Mouse (Mus musculus) liver, embryonic 11.5 days (tissue): ENCODE results near the gene Ephb2. TPM values are rescaled to one million over a fixed set of nuclear protein-coding genes. Genes with fewer than 3 reads are reported as not detected.

ENCODE experiments used
- ATAC-seq: fragments of 200-750 bp; cut with Nextera tagmentation; replicated peaks from 2 replicates; pipeline ENCODE4 v1.8.0; 2017; ENCODE audit warnings: moderate number of reproducible peaks, mild to moderate bottlenecking, moderate TSS enrichment, moderate library complexity; ENCODE audit not compliant: low FRiP score
- DNase-seq: peaks from one replicate; pipeline ENCODE4 v3.0.0-alpha.2; 2017; ENCODE audit warnings: low spot score
- H3K27ac ChIP-seq: fragments of 300-500 bp; sonication (generic); 2 replicates; pipeline ENCODE4 v1.5.1; 2014; ENCODE audit warnings: mild to moderate bottlenecking, low read depth, low read length, control low read depth
- H3K27me3 ChIP-seq: fragments of 300-500 bp; sonication (generic); replicated peaks from 2 replicates; pipeline ENCODE4 v1.6.1; 2014; ENCODE audit warnings: low read length, mixed read lengths; ENCODE audit not compliant: control insufficient read depth, insufficient read depth
- H3K36me3 ChIP-seq: fragments of 300-500 bp; sonication (generic); 2 replicates; pipeline ENCODE4 v1.6.1; 2014; ENCODE audit warnings: mild to moderate bottlenecking, low read length, moderate library complexity, mixed read lengths; ENCODE audit not compliant: control insufficient read depth, insufficient read depth
- H3K4me1 ChIP-seq: fragments of 300-500 bp; sonication (generic); replicated peaks from 2 replicates; pipeline ENCODE4 v1.6.1; 2014; ENCODE audit warnings: low read length, mixed read lengths; ENCODE audit not compliant: control insufficient read depth, insufficient read depth
- H3K4me2 ChIP-seq: fragments of 300-500 bp; sonication (generic); 2 replicates; pipeline ENCODE4 v1.6.1; 2014; ENCODE audit warnings: mild to moderate bottlenecking, control low read depth, moderate library complexity
- H3K4me3 ChIP-seq: fragments of 300-500 bp; sonication (generic); 2 replicates; pipeline ENCODE4 v1.5.1; 2014; ENCODE audit warnings: low read depth, low read length, control low read depth
- H3K9ac ChIP-seq: fragments of 300-500 bp; sonication (generic); 2 replicates; pipeline ENCODE4 v1.6.1; 2014; ENCODE audit warnings: low read depth, low read length, control low read depth
- H3K9me3 ChIP-seq: fragments of 300-500 bp; sonication (generic); 2 replicates; pipeline ENCODE4 v1.6.1; 2016; ENCODE audit warnings: low read length, inconsistent platforms, mixed read lengths; ENCODE audit not compliant: control insufficient read depth
- WGBS: fragments of 180-500 bp; shearing (Covaris S2); extraction: QIAGEN DNeasy Blood & Tissue Kit; methylation state at CpG from one replicate; pipeline ENCODE4 v1.1.7; 2014; 5-methylcytosine and 5-hydroxymethylcytosine counted together
- polyA plus RNA-seq: library from polyadenylated mRNA; unstranded; fragments of >200 nt; fragmentation: Nextera tagmentation; extraction: Ambion mirVana; gene quantifications from 2 replicates; pipeline ENCODE4 v1.2.1, GENCODE M21; 2014

Gene Ephb2
- polyA plus RNA-seq, 1 experiment from 2014 or later = 5.1 TPM

DNA sequence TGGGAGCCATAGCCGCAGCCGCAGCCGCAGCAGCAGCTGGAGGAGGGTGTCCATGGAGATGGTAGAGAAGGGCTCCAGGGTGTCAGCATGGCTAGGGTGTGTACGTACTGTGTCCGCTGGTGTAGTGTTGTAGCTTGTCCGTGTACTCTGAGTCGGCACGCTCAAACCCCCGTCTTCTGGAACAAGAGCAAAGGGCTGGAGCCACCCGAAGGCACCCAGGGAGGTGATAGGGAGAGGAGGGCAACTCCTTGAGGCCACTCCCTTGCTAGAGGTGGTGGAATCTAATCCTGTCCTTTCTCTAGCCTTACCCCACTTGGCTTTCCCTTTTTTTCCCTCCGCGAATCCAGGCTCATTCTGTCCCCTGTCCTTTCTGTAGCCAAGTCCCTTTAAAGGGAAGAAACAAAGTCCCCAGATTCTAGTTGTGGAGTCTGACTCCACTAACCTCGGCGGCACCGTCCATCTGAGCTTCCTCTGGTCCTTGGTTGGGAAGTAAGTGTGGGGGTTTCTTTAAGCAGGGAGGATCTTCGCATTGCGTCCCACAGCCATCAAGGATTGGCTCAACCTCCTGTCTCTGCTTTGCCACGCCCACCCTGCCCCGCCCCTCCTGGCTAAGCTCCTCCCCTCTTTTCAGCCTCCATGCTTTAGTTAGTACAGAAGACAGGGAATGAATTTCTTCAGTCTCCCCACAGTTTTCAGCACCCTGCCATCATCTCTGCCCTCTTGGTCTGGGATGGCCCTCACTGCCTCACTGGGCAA is 163.3 kb downstream of the Ephb2 start:
- Histone ChIP-seq H3K27me3 (no peaks in the 10 kb centered on the region), H3K9me3 (no peaks in the 10 kb centered on the region), H3K36me3 (no peaks in the 10 kb centered on the region), H3K4me2 (no peak overlapping the region), H3K4me3 (no peak overlapping the region), H3K27ac (no peak overlapping the region), H3K4me1 (no peaks in the 10 kb centered on the region), H3K9ac (no peak overlapping the region)
- ATAC-seq (no peak), DNase-seq (no peak)
- 77% methylated on average over 19 of the region's 19 CpGs for WGBS

DNA sequence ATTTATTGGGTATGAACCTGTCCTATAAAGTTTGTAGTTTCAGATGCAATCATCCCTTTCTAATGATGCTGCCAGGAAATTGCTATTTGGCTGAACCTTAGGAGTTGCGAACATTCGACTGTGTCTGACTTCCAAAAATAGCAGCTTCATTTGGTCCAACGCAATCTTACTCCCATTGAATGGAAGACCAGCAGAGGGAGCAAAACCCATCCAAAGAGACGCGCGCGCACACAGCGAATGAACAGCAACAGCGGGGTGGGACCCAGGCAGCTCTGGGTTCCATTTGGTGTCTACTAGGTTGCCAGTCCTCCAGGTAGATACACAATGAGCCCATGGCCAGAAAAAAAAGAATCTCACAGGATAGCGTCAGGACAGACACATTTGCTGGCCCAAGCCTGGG is 168.0 kb downstream of the Ephb2 start:
- WGBS = 55% methylated on average over 10 of the region's 10 CpGs
- no peak for ATAC-seq
- DNase-seq = no peak

DNA sequence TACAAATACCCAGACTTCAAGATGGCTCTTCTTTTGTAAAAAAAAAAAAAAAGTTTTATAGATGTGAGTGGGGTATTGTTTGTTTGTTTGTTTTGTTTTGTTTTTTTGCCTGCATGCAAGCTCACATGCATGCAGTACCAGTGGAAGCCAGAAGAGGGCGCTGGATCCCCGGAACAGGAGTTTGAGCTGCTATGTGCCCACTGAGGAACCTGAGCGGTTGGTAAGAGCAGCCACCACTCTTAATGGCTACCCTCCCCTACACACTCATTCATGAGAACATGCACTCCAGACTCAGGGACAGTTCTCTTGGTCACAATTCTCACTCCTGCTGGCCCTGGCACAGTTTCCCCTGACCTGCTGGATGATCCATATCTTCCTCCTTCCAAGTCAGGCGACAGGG is 169.8 kb downstream of the Ephb2 start:
- DNase-seq (no peak), ATAC-seq (no peak)
- Histone ChIP-seq H3K4me1 (no peaks in the 10 kb centered on the region), H3K27me3 (no peaks in the 10 kb centered on the region), H3K36me3 (no peaks in the 10 kb centered on the region; the same call in 1 of the 2 replicates), H3K9me3 (no peaks in the 10 kb centered on the region), H3K27ac (no peak overlapping the region), H3K4me2 (no peak overlapping the region), H3K4me3 (no peak overlapping the region), H3K9ac (no peak overlapping the region)
- WGBS = 64% methylated on average over 4 of the region's 4 CpGs

More for the DNA sequence above, 168.0 kb downstream of the Ephb2 start:
- Histone ChIP-seq H3K4me3 (no peak overlapping the region), H3K9ac (no peak overlapping the region), H3K27ac (no peak overlapping the region), H3K4me1 (no peaks in the 10 kb centered on the region), H3K36me3 (no peaks in the 10 kb centered on the region; the same call in 1 of the 2 replicates), H3K4me2 (no peak overlapping the region), H3K9me3 (no peaks in the 10 kb centered on the region), H3K27me3 (no peaks in the 10 kb centered on the region)

DNA sequence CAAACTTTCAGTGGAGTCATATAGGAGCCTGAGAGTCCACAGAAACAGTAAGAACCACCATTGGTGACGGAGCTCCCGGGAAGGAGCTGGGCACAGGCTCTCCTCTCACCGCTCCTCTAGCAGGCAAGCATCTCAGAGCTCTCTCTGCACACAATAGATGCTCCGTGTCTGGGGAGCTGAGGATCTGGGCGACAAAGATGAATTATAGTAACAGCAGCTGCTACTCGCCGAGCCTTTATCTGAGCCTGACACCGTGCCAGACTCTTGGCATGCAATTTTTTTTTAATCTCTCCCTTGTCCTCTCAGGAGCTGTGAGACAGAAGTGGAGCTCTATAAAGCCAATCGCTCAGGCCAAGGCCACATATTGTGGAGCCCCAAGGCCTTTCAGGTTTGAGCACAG is 170.7 kb downstream of the Ephb2 start:
- Histone ChIP-seq H3K4me2 (no peak overlapping the region), H3K4me1 (no peaks in the 10 kb centered on the region), H3K4me3 (no peak overlapping the region), H3K9ac (no peak overlapping the region), H3K9me3 (no peaks in the 10 kb centered on the region), H3K27me3 (no peaks in the 10 kb centered on the region), H3K27ac (no peak overlapping the region), H3K36me3 (no peaks in the 10 kb centered on the region; the same call in 1 of the 2 replicates)
- ATAC-seq = no peak
- WGBS = 78% methylated on average over 9 of the region's 9 CpGs
- no peak for DNase-seq

- H3K27me3 ChIP-seq = no peaks in the 10 kb centered on the region
- ATAC-seq (no peak), DNase-seq (no peak)
- H3K9me3 ChIP-seq = no peaks in the 10 kb centered on the region
- 37% methylated on average over 3 of the region's 3 CpGs for WGBS
- H3K9ac ChIP-seq = no peak overlapping the region
- H3K4me2 ChIP-seq = no peak overlapping the region
- H3K4me3 ChIP-seq = no peak overlapping the region
- H3K36me3 ChIP-seq = no peaks in the 10 kb centered on the region
- peaks cover 7% of the 10 kb centered on the region; the same call in 1 of the 2 replicates for H3K4me1 ChIP-seq
- H3K27ac ChIP-seq = no peak overlapping the region
Measured at GRCm38 (mm10) chr4:136657914-136658313, 177.9 kb downstream of the Ephb2 start.

DNA sequence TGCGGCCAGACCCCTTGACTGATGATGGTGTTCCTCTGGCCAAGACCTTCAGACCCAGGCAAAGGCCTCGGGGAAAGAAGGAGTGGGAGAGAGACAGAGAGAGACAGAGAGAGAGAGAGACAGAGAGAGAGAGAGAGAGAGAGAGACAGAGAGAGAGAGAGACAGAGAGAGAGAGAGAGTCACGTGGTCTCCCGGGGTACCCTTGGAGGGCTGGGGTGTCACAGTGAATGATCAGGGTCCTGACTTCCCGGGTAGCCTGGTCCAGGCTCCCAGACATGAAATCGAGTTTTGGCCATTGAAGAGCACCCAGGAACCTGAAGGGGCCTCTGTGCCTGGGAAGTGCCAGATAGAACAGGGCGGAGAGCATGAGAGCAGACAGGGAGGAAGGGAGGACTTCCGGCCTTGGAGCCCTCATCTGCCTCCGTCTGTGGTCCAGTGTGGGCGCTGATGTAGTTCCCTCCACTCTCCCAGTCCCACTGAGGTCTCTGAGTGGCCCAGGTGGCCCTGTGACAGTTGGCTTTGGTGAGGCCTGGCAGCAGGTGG is 182.0 kb downstream of the Ephb2 start:
- H3K4me1 ChIP-seq = peaks cover 25% of the 10 kb centered on the region
- H3K9me3 ChIP-seq = no peaks in the 10 kb centered on the region
- DNase-seq = no peak
- H3K4me3 ChIP-seq = no peak overlapping the region
- H3K9ac ChIP-seq = no peak overlapping the region
- no peaks in the 10 kb centered on the region for H3K36me3 ChIP-seq
- peak overlapping the region; percentile 51 for H3K27ac ChIP-seq
- no peak for ATAC-seq
- H3K27me3 ChIP-seq = no peaks in the 10 kb centered on the region
- H3K4me2 ChIP-seq = peak overlapping the region; percentile 32
- WGBS = 58% methylated on average over 10 of the region's 10 CpGs

DNA sequence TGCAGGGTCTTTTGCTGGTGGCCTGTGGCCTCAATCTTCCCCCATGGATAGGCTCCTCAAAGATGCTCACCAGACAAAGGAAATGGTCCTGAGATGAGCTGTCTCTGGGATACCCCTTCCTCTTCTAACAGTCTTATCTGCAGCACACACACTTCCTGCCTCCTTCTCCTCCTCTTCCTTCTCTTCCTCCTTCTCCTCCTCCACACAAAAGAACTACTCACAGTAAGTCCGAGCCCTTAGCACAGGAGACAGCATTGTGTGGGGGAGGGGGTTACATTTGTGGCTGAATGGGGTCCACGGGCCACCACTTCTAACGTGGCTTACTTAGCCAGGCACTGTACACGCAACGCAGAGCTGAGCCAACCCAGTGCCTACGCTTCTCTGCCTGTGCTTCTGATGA is 182.8 kb downstream of the Ephb2 start:
- DNase-seq = no peak
- Histone ChIP-seq H3K27me3 (no peaks in the 10 kb centered on the region), H3K36me3 (no peaks in the 10 kb centered on the region), H3K9ac (no peak overlapping the region), H3K4me3 (no peak overlapping the region), H3K27ac (peak overlapping the region; percentile 77), H3K4me1 (peaks cover 25% of the 10 kb centered on the region), H3K4me2 (peak overlapping the region; percentile 32; the same call in 1 of the 2 replicates), H3K9me3 (no peaks in the 10 kb centered on the region)
- ATAC-seq = peak; percentile 41
- WGBS = 29% methylated on average over 6 of the region's 6 CpGs

GRCm38 (mm10) chr4:136652528-136652910 is 183.3 kb downstream of the Ephb2 start:
- Histone ChIP-seq H3K27me3 (no peaks in the 10 kb centered on the region), H3K4me2 (0 out of 2 replicates have a peak overlapping the region, but pooled peaks have one; percentile 1), H3K9me3 (no peaks in the 10 kb centered on the region), H3K36me3 (no peaks in the 10 kb centered on the region), H3K4me3 (no peak overlapping the region), H3K4me1 (peaks cover 25% of the 10 kb centered on the region), H3K9ac (no peak overlapping the region; the same call in 1 of the 2 replicates), H3K27ac (peak overlapping the region; percentile 77)
- 46% methylated on average over 11 of the region's 11 CpGs for WGBS
- DNase-seq = no peak
- no peak for ATAC-seq
